Mouse (Mus musculus): Measurements from ENCODE around the gene Arhgef26. TPM values are rescaled to one million over a fixed set of nuclear protein-coding genes. Genes with fewer than 3 reads are reported as not detected.

Arhgef26 gene
- total and polyA plus RNA-seq, 2 experiments from 2014 or later = 16.5 to 26.7 TPM

DNA sequence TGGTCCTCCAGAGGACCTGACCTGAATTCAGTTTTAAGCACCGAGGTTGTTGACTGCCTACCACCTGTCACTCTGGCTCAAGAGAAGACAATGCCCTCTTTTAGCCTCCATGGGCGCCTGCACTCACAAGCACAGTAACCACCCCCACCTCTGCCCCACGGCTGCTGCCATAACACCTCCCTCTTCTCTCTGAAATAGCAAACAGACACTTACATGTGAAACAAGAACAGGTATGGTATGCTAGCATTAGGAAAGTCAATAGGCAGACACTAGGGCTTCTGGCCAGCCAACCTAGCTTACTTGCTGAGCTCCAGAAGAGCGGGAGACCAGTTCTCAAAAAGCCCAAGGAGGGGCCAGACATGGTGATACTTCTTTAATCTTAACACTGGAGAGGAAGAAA lies 161.2 kb downstream of the Arhgef26 start:
- DNase-seq (ENCODE audit: low spot score) (no peak), ATAC-seq (ENCODE audit: low FRiP score) (no peak)
- 74% methylated on average over 4 of the region's 4 CpGs for WGBS
- Histone ChIP-seq H3K4me1 (ENCODE audit: insufficient read depth, low read length) (no peaks in the 10 kb centered on the region), H3K27ac (ENCODE audit: low read depth, low read length) (no peak overlapping the region), H3K4me3 (ENCODE audit: low read depth, low read length) (no peak overlapping the region), H3K36me3 (ENCODE audit: insufficient read depth, low read length) (peaks cover 30% of the 10 kb centered on the region), H3K27me3 (ENCODE audit: insufficient read depth, low read length) (no peaks in the 10 kb centered on the region), H3K9ac (replicated peaks; ENCODE audit: low read length, poor library complexity, severe bottlenecking) (no peak overlapping the region), H3K4me2 (ENCODE audit: low read depth, low read length, poor library complexity, severe bottlenecking) (no peak overlapping the region), H3K9me3 (ENCODE audit: low read length) (no peaks in the 10 kb centered on the region)
- TF ChIP-seq CTCF (IDR thresholded peaks at IDR 0.05) = no peak

DNA sequence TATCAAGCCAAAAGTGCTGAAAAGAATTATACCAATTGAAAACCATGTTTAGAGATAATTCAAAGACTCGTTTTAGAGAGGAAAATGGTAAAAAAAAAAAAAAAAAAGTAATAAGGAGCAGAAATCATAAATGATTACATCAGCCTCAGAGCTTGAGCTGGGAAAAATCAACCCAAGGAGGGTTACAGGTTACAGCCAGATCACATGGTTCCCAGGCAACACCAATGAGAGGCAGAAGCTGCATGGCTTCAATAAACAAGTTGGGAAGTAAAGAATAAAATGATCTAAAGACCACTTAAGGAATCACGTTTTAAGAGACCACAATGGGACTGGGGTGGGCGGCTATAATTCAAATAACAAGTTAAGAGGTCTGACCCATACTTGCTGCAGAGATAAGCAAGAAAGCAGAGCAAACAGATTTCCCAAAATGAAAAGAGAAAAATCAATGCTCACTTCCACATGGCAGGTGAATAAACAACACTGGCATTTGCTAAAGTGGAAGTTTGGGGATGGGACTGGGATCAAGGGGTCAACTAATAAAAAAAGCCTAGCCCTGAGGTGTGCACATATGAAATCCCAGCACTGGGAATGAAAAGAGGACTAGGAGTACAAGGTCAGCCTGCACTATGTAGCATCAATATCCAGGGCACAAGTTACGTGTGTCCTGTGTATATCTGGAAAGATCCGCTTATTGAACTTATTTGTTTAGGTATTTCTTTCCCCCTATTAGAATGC lies 167.2 kb downstream of the Arhgef26 start:
- Histone ChIP-seq H3K4me3 (ENCODE audit: low read depth, low read length) (peak overlapping the region; percentile 86), H3K9me3 (ENCODE audit: low read length) (no peaks in the 10 kb centered on the region), H3K4me1 (ENCODE audit: insufficient read depth, low read length) (peaks cover 13% of the 10 kb centered on the region; the same call in 1 of the 2 replicates), H3K9ac (replicated peaks; ENCODE audit: low read length, poor library complexity, severe bottlenecking) (no peak overlapping the region; the same call in 1 of the 2 replicates), H3K27ac (ENCODE audit: low read depth, low read length) (no peak overlapping the region), H3K27me3 (ENCODE audit: insufficient read depth, low read length) (no peaks in the 10 kb centered on the region), H3K4me2 (ENCODE audit: low read depth, low read length, poor library complexity, severe bottlenecking) (peak overlapping the region; percentile 55), H3K36me3 (ENCODE audit: insufficient read depth, low read length) (peaks cover 10% of the 10 kb centered on the region)
- WGBS = 72% methylated on average over 5 of the region's 5 CpGs
- ATAC-seq (ENCODE audit: low FRiP score) (no peak), DNase-seq (ENCODE audit: low spot score) (no peak)
- TF ChIP-seq CTCF (IDR thresholded peaks at IDR 0.05) = no peak

DNA sequence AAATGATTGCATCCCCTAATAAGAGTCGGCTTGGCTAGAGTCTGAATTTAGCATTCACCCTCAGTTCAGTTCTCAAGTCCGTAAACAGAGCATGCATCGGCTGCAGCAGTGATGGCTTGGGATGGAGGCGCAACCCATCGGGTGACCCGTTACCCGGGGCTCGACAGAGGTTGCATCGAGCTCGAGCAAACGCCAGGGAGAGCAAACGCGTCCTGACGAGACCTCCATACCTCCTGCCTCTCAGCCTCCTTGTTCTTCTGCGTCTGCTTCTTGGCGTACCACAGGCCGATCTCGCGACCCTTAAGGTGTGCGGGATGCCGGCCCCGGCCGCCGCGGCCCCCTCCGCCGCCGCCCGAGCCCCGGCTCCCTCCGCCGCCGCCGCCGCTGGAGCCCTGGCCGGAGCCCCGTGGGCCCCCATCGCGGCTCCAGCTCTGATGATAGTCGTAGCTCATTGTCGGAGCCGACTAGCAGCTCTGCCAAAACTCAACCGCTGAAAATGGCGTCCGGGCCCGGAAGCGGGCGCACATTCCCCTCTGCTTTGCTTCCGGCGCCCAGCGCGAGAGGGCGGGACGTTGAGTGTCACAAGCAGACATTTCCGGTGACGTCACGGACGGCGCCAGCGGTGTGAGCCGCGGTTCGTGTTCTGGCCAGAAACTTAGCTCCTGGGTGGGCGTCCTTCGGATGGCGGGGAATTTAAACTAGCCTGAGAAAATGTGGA lies 168.5 kb downstream of the Arhgef26 start, which contains the start of gene Dhx36:
Dhx36 (minus strand) TSS at position 517 of the 718 bp plus-strand sequence.
- peak within 1 kb of the TSS; percentile 55 for H3K4me2 ChIP-seq (ENCODE audit: low read depth, low read length, poor library complexity, severe bottlenecking)
- peak; percentile 99 for ATAC-seq (ENCODE audit: low FRiP score)
- DNase-seq (ENCODE audit: low spot score) = peak; percentile 99
- peak; percentile 40; the same call in 1 of the 2 replicates for TF ChIP-seq CTCF (IDR thresholded peaks at IDR 0.05)
- H3K4me1 ChIP-seq (ENCODE audit: insufficient read depth, low read length) = peaks cover 13% of the 10 kb centered on the region; the same call in 1 of the 2 replicates
- H3K27me3 ChIP-seq (ENCODE audit: insufficient read depth, low read length) = no peaks in the 10 kb centered on the region
- H3K9ac ChIP-seq (replicated peaks; ENCODE audit: low read length, poor library complexity, severe bottlenecking) = peak within 1 kb of the TSS; percentile 96
- no peaks in the 10 kb centered on the region for H3K36me3 ChIP-seq (ENCODE audit: insufficient read depth, low read length)
- peak within 1 kb of the TSS; percentile 98 for H3K27ac ChIP-seq (ENCODE audit: low read depth, low read length)
- WGBS = under 1% methylated on average over 66 of the region's 66 CpGs
- no peaks in the 10 kb centered on the region for H3K9me3 ChIP-seq (ENCODE audit: low read length)
- H3K4me3 ChIP-seq (ENCODE audit: low read depth, low read length) = peak within 1 kb of the TSS; percentile 86

DNA sequence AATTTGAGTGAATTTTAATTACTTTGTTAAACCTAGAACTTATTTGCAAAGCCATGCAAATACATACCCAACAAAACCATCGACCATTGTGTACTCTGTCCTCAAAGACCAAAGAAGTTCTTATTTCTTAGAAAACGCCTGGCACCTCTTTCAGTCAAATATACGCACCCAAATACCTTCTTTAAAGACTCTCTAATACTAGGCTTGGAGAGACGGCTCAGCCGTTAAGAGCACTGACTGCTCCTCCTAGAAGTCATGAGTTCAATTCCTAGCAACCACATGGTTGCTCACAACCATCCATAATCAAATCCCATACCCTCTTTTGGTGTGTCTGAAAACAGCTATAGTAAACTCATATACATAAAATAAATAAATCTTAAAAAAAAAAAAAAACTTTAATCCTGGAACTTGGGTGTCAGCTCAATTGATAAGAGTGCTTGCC lies 169.1 kb downstream of the Arhgef26 start:
- Histone ChIP-seq H3K4me3 (ENCODE audit: low read depth, low read length) (peak overlapping the region; percentile 86), H3K27ac (ENCODE audit: low read depth, low read length) (no peak overlapping the region), H3K9me3 (ENCODE audit: low read length) (no peaks in the 10 kb centered on the region), H3K9ac (replicated peaks; ENCODE audit: low read length, poor library complexity, severe bottlenecking) (no peak overlapping the region), H3K4me1 (ENCODE audit: insufficient read depth, low read length) (peaks cover 13% of the 10 kb centered on the region; the same call in 1 of the 2 replicates), H3K4me2 (ENCODE audit: low read depth, low read length, poor library complexity, severe bottlenecking) (peak overlapping the region; percentile 43), H3K27me3 (ENCODE audit: insufficient read depth, low read length) (no peaks in the 10 kb centered on the region), H3K36me3 (ENCODE audit: insufficient read depth, low read length) (no peaks in the 10 kb centered on the region)
- DNase-seq (ENCODE audit: low spot score) (no peak), ATAC-seq (ENCODE audit: low FRiP score) (peak; percentile 29; the same call in 1 of the 2 replicates)
- 32% methylated on average over 5 of the region's 5 CpGs for WGBS
- no peak for TF ChIP-seq CTCF (IDR thresholded peaks at IDR 0.05)

Other genes starting within 250 kb of the Arhgef26 start
- 58.2 and 81.9 TPM in 2 replicates for gene Dhx36, start 168.7 kb downstream of the Arhgef26 start, total RNA-seq (2014; rRNA removed)
- gene Dhx36, start 168.7 kb downstream of the Arhgef26 start, polyA plus RNA-seq (2015; fragmentation: Nextera tagmentation; extraction: Ambion mirVana) = 29.4 and 32.8 TPM in 2 replicates